Mouse (Mus musculus): Measurements from ENCODE around the gene Wnt10b.

DNA sequence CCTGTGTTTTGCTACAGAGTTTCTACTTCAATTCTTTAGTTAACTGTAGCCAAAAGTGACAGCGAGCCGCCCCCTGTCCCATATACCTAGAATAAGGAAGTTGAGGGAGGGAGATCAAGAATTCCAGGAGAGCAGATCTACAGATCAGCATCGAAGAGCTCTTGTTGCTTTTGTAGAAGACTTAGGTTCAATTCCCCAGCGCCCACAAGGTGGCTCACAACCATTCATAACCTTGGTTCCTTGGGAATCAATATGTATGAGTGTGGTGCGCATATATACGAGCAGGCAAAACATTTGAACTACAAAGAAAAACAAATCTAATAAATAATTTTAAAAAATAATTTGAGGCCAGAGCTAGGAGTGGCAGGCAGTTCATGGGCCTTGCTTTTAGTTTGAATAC is 3.2 kb upstream of the Wnt10b start:
- TF ChIP-seq POLR2A (IDR thresholded peaks at IDR 0.05; ENCODE audit: borderline replicate concordance, extremely low read depth, low read depth, low read length) (no peak), CTCF (IDR thresholded peaks at IDR 0.05; ENCODE audit: insufficient read depth, low read length) (no peak)
